Mouse (Mus musculus): ENCODE measurements around the gene Rtf2.

- no peak for TF ChIP-seq POLR2A (IDR thresholded peaks at IDR 0.05; ENCODE audit: extremely low read depth, insufficient read depth, low read length)
- no peak for TF ChIP-seq CTCF (IDR thresholded peaks at IDR 0.05; ENCODE audit: low read depth, low read length)
These were observed 36.1 kb upstream of the Rtf2 start for GRCm38 (mm10) chr2:172404239-172404638.
